Mouse (Mus musculus) hindbrain, embryonic 10.5 days (tissue): ENCODE results near the gene Ghrh. TPM values are rescaled to one million over a fixed set of nuclear protein-coding genes. Genes with fewer than 3 reads are reported as not detected.
"Not testable (repeated sequence)": the region's sequence is repeated elsewhere in the genome, so short reads cannot be mapped to it uniquely, and the experiment has no call there.

ENCODE experiments used
- DNase-seq: peaks from one replicate; pipeline ENCODE4 v3.0.0-alpha.2; 2017; ENCODE audit warnings: low spot score
- H3K27ac ChIP-seq: fragments of 300-500 bp; sonication (generic); 2 replicates; pipeline ENCODE4 v1.5.1; 2016; ENCODE audit warnings: mild to moderate bottlenecking, moderate library complexity
- H3K27me3 ChIP-seq: fragments of 300-500 bp; sonication (generic); 2 replicates; pipeline ENCODE4 v1.6.1; 2016; ENCODE audit warnings: mild to moderate bottlenecking; ENCODE audit not compliant: poor library complexity, insufficient read depth, severe bottlenecking
- H3K36me3 ChIP-seq: fragments of 300-500 bp; sonication (generic); 2 replicates; pipeline ENCODE4 v1.6.1; 2016; ENCODE audit warnings: mild to moderate bottlenecking, moderate library complexity
- H3K4me1 ChIP-seq: fragments of 300-500 bp; sonication (generic); replicated peaks from 2 replicates; pipeline ENCODE4 v1.6.1; 2016; ENCODE audit warnings: mild to moderate bottlenecking
- H3K4me3 ChIP-seq: fragments of 300-500 bp; sonication (generic); 2 replicates; pipeline ENCODE4 v1.5.1; 2016; ENCODE audit warnings: mild to moderate bottlenecking, moderate library complexity
- H3K9me3 ChIP-seq: fragments of 300-500 bp; sonication (generic); 2 replicates; pipeline ENCODE4 v1.6.1; 2016; ENCODE audit warnings: mild to moderate bottlenecking, moderate library complexity
- WGBS: fragments of 180-500 bp; shearing (Covaris S2); methylation state at CpG from one replicate; pipeline ENCODE4 v1.1.7; 2016; 5-methylcytosine and 5-hydroxymethylcytosine counted together
- polyA plus RNA-seq: library from polyadenylated mRNA; unstranded; fragments of >200 nt; fragmentation: Nextera tagmentation; extraction: Ambion mirVana; gene quantifications from 2 replicates; pipeline ENCODE4 v1.2.1, GENCODE M21; 2016

The Ghrh gene
- not detected in 2 replicates for polyA plus RNA-seq

- DNase-seq = no peak
- Histone ChIP-seq H3K27me3 (no peaks in the 10 kb centered on the region), H3K4me3 (no peak within 1 kb of the TSS), H3K27ac (peak within 1 kb of the TSS; percentile 81), H3K4me1 (peaks cover 40% of the 10 kb centered on the region), H3K36me3 (no peaks in the 10 kb centered on the region), H3K9me3 (no peaks in the 10 kb centered on the region)
- WGBS = 68% methylated on average over 26 of the region's 26 CpGs
Measured at GRCm38 (mm10) chr2:157347361-157348159, at the start of gene Ghrh. Ghrh (minus strand) TSS chr2:157347506.

GRCm38 (mm10) chr2:157395960-157396359 lies 48.7 kb upstream of the Ghrh start:
- DNase-seq = no peak
- 43% methylated on average over 13 of the region's 13 CpGs for WGBS
- H3K4me3 ChIP-seq = no peak overlapping the region
- H3K9me3 ChIP-seq = peaks cover 7% of the 10 kb centered on the region
- peak overlapping the region; percentile 36 for H3K27ac ChIP-seq
- H3K4me1 ChIP-seq = peaks cover 25% of the 10 kb centered on the region
- H3K36me3 ChIP-seq = peaks cover 68% of the 10 kb centered on the region
- H3K27me3 ChIP-seq = no peaks in the 10 kb centered on the region

GRCm38 (mm10) chr2:157395371-157395770 lies 48.1 kb upstream of the Ghrh start:
- H3K36me3 ChIP-seq = peaks cover 70% of the 10 kb centered on the region
- H3K27me3 ChIP-seq = no peaks in the 10 kb centered on the region
- H3K4me3 ChIP-seq = no peak overlapping the region
- no peak for DNase-seq
- WGBS = 74% methylated on average over 5 of the region's 5 CpGs
- H3K4me1 ChIP-seq = peaks cover 25% of the 10 kb centered on the region
- H3K9me3 ChIP-seq = peaks cover 7% of the 10 kb centered on the region
- H3K27ac ChIP-seq = peak overlapping the region; percentile 36

GRCm38 (mm10) chr2:157394868-157395267 lies 47.6 kb upstream of the Ghrh start:
- 65% methylated on average over 6 of the region's 6 CpGs for WGBS
- no peak overlapping the region for H3K4me3 ChIP-seq
- H3K27me3 ChIP-seq = no peaks in the 10 kb centered on the region
- peaks cover 7% of the 10 kb centered on the region for H3K9me3 ChIP-seq
- no peak for DNase-seq
- peaks cover 73% of the 10 kb centered on the region for H3K36me3 ChIP-seq
- H3K4me1 ChIP-seq = peaks cover 25% of the 10 kb centered on the region
- H3K27ac ChIP-seq = no peak overlapping the region

GRCm38 (mm10) chr2:157393549-157393948 lies 46.2 kb upstream of the Ghrh start:
- DNase-seq = no peak
- no peak overlapping the region for H3K4me3 ChIP-seq
- WGBS = 94% methylated on average over 4 of the region's 4 CpGs
- no peak overlapping the region for H3K27ac ChIP-seq
- H3K4me1 ChIP-seq = peaks cover 25% of the 10 kb centered on the region
- peaks cover 6% of the 10 kb centered on the region for H3K9me3 ChIP-seq
- H3K27me3 ChIP-seq = no peaks in the 10 kb centered on the region
- peaks cover 81% of the 10 kb centered on the region for H3K36me3 ChIP-seq

GRCm38 (mm10) chr2:157392331-157392730 lies 45.0 kb upstream of the Ghrh start:
- H3K9me3 ChIP-seq = 0 out of 2 replicates have a peak, but pooled peaks cover 3% of the 10 kb centered on the region
- no peak for DNase-seq
- H3K36me3 ChIP-seq = peaks cover 81% of the 10 kb centered on the region
- H3K4me3 ChIP-seq = no peak overlapping the region
- WGBS = 99% methylated on average over 2 of the region's 2 CpGs
- H3K4me1 ChIP-seq = peaks cover 25% of the 10 kb centered on the region
- H3K27me3 ChIP-seq = no peaks in the 10 kb centered on the region
- H3K27ac ChIP-seq = no peak overlapping the region

GRCm38 (mm10) chr2:157389591-157389921 lies 42.2 kb upstream of the Ghrh start:
- no peak for DNase-seq
- H3K36me3 ChIP-seq = peaks cover 69% of the 10 kb centered on the region
- 88% methylated on average over 7 of the region's 7 CpGs for WGBS
- H3K9me3 ChIP-seq = 0 out of 2 replicates have a peak, but pooled peaks cover 3% of the 10 kb centered on the region
- no peak overlapping the region for H3K27ac ChIP-seq
- no peaks in the 10 kb centered on the region for H3K27me3 ChIP-seq
- peaks cover 3% of the 10 kb centered on the region; the same call in 1 of the 2 replicates for H3K4me1 ChIP-seq
- no peak overlapping the region for H3K4me3 ChIP-seq

- DNase-seq, H3K4me1 ChIP-seq, H3K4me3 ChIP-seq, H3K27ac ChIP-seq, H3K27me3 ChIP-seq, H3K9me3 ChIP-seq: not testable (repeated sequence)
- H3K36me3 ChIP-seq = peaks cover 74% of the 10 kb centered on the region
- 95% methylated on average over 14 of the region's 14 CpGs for WGBS
Measured at GRCm38 (mm10) chr2:157388901-157389590, 41.7 kb upstream of the Ghrh start.

GRCm38 (mm10) chr2:157384836-157385235 lies 37.5 kb upstream of the Ghrh start:
- Histone ChIP-seq H3K4me1 (peaks cover 16% of the 10 kb centered on the region; the same call in 1 of the 2 replicates), H3K36me3 (peaks cover 77% of the 10 kb centered on the region), H3K9me3 (0 out of 2 replicates have a peak, but pooled peaks cover 3% of the 10 kb centered on the region), H3K4me3 (no peak overlapping the region), H3K27ac (no peak overlapping the region), H3K27me3 (no peaks in the 10 kb centered on the region)
- no peak for DNase-seq
- 85% methylated on average over 4 of the region's 4 CpGs for whole genome bisulfite sequencing

GRCm38 (mm10) chr2:157376995-157377394 lies 29.7 kb upstream of the Ghrh start:
- 41% methylated on average over 3 of the region's 3 CpGs for WGBS
- H3K27ac ChIP-seq = no peak overlapping the region
- DNase-seq = no peak

GRCm38 (mm10) chr2:157375794-157376757 lies 28.8 kb upstream of the Ghrh start:
- Histone ChIP-seq H3K27me3 (no peaks in the 10 kb centered on the region; the same call in 1 of the 2 replicates), H3K27ac (peak overlapping the region; percentile 73), H3K36me3 (peaks cover 48% of the 10 kb centered on the region), H3K4me1 (peaks cover 28% of the 10 kb centered on the region), H3K9me3 (no peaks in the 10 kb centered on the region), H3K4me3 (peak overlapping the region; percentile 32)
- DNase-seq = peak; percentile 36
- 16% methylated on average over 14 of the region's 14 CpGs for WGBS

More at GRCm38 (mm10) chr2:157376995-157377394, 29.7 kb upstream of the Ghrh start:
- Histone ChIP-seq H3K27me3 (no peaks in the 10 kb centered on the region; the same call in 1 of the 2 replicates), H3K9me3 (no peaks in the 10 kb centered on the region), H3K36me3 (peaks cover 52% of the 10 kb centered on the region), H3K4me3 (no peak overlapping the region), H3K4me1 (peaks cover 28% of the 10 kb centered on the region)

GRCm38 (mm10) chr2:157375051-157375450 lies 27.7 kb upstream of the Ghrh start:
- Histone ChIP-seq H3K4me1 (peaks cover 28% of the 10 kb centered on the region), H3K27me3 (no peaks in the 10 kb centered on the region; the same call in 1 of the 2 replicates), H3K36me3 (peaks cover 49% of the 10 kb centered on the region), H3K27ac (no peak overlapping the region), H3K9me3 (no peaks in the 10 kb centered on the region), H3K4me3 (no peak overlapping the region)
- WGBS = 60% methylated on average over 8 of the region's 8 CpGs
- DNase-seq = no peak
